ENCODE assay signal across 9 mouse cellular contexts in genomic region chr4:151216553-151217292, GRCm38 (mm10).
DNase-seq lines count a peak whose midpoint lies in the region; ATAC-seq and TF ChIP-seq lines count a peak whose summit lies in the region.
"Had no signal": no experiment of that assay in that cellular context is flagged by ENCODE, and none has a peak within 500 bp of the region (broad histone marks: within the 10 kb centered on the region; RNA-seq: fewer than 3 reads in every experiment).

No protein-coding gene starts in this region.

- H3K4me1 ChIP-seq in cerebellum, adult 2 months (ENCODE audit: control insufficient read depth, insufficient read depth, low read length) = peaks cover 7% of the 10 kb centered on the region
- peaks cover 12% of the 10 kb centered on the region; the same call in 1 of the 2 replicates for H3K4me1 ChIP-seq in lung, embryonic 14.5 days (ENCODE audit: insufficient read depth)
- H3K4me1 ChIP-seq in lung, adult 2 months (ENCODE audit: control insufficient read depth, insufficient read depth, low read length) = no peaks in the 10 kb centered on the region
- peaks cover 32% of the 10 kb centered on the region for H3K4me1 ChIP-seq in hindbrain, embryonic 14.5 days (replicated peaks; ENCODE audit: control insufficient read depth, insufficient read depth, low read length)
- peaks cover 33% of the 10 kb centered on the region for H3K4me1 ChIP-seq in neural tube, embryonic 13.5 days (replicated peaks)
- H3K4me1 ChIP-seq in kidney, adult 2 months (ENCODE audit: control insufficient read depth, insufficient read depth, low read length) = no peaks in the 10 kb centered on the region

- no peak for TF ChIP-seq POLR2A in cerebellum, adult 2 months (IDR thresholded peaks at IDR 0.05; ENCODE audit: borderline replicate concordance, insufficient read depth, low read length)
- TF ChIP-seq POLR2A in lung, adult 2 months (IDR thresholded peaks at IDR 0.05; ENCODE audit: borderline replicate concordance, extremely low read depth, low read depth, low read length) = no peak
- no peak for TF ChIP-seq POLR2A in kidney, adult 2 months (IDR thresholded peaks at IDR 0.05; ENCODE audit: low read depth, low read length)

- peak; percentile 59 for ATAC-seq in lung, embryonic 14.5 days (ENCODE audit: insufficient read depth)
- ATAC-seq in hindbrain, embryonic 14.5 days (ENCODE audit: low FRiP score) = no peak
- ATAC-seq in neural tube, embryonic 13.5 days (ENCODE audit: low read depth) = 0 out of 2 replicates have a peak, but pooled peaks have one; percentile 4

- TF ChIP-seq CTCF in cerebellum, adult 2 months (IDR thresholded peaks at IDR 0.05; ENCODE audit: borderline replicate concordance, insufficient read depth, low read depth, low read length) = peak; percentile 16; the same call in 1 of the 2 replicates
- peak; percentile 61 for TF ChIP-seq CTCF in lung, embryonic 14.5 days (IDR thresholded peaks at IDR 0.05; ENCODE audit: low read depth)
- TF ChIP-seq CTCF in lung, adult 2 months (IDR thresholded peaks at IDR 0.05; ENCODE audit: insufficient read depth, low read length) = no peak
- no peak for TF ChIP-seq CTCF in kidney, adult 2 months (conservative IDR thresholded peaks at IDR 0.05; ENCODE audit: insufficient read depth, insufficient read length, low read depth, low read length)

- H3K4me3 ChIP-seq in cerebellum, adult 2 months (replicated peaks; ENCODE audit: insufficient read depth, low read depth, low read length) = no peak overlapping the region
- no peak overlapping the region for H3K4me3 ChIP-seq in lung, embryonic 14.5 days (ENCODE audit: low read depth, low read length)
- no peak overlapping the region for H3K4me3 ChIP-seq in lung, adult 2 months (replicated peaks; ENCODE audit: extremely low read depth, low read depth, low read length)
- H3K4me3 ChIP-seq in hindbrain, embryonic 14.5 days (replicated peaks; ENCODE audit: low read length) = no peak overlapping the region
- no peak overlapping the region for H3K4me3 ChIP-seq in neural tube, embryonic 13.5 days
- H3K4me3 ChIP-seq in kidney, adult 2 months (ENCODE audit: insufficient read depth, low read depth, low read length) = no peak overlapping the region

- no peaks in the 10 kb centered on the region for H3K27me3 ChIP-seq in cerebellum, adult 2 months (ENCODE audit: control insufficient read depth, insufficient read depth, low read length)
- H3K27me3 ChIP-seq in lung, embryonic 14.5 days (ENCODE audit: insufficient read depth, low read length) = no peaks in the 10 kb centered on the region
- H3K27me3 ChIP-seq in hindbrain, embryonic 14.5 days (ENCODE audit: control insufficient read depth, insufficient read depth, low read length) = no peaks in the 10 kb centered on the region
- H3K27me3 ChIP-seq in neural tube, embryonic 13.5 days = no peaks in the 10 kb centered on the region
- H3K27me3 ChIP-seq in kidney, adult 2 months (replicated peaks; ENCODE audit: control insufficient read depth, insufficient read depth, low read length) = no peaks in the 10 kb centered on the region; the same call in 1 of the 2 replicates

- 53% methylated on average over 15 of the region's 15 CpGs for WGBS in cerebellum, adult 2 months
- 47% methylated on average over 15 of the region's 15 CpGs for WGBS in lung, embryonic 14.5 days
- WGBS in lung, adult 2 months = 56% methylated on average over 15 of the region's 15 CpGs
- 51% methylated on average over 15 of the region's 15 CpGs for WGBS in hindbrain, embryonic 14.5 days
- WGBS in neural tube, embryonic 13.5 days = 61% methylated on average over 15 of the region's 15 CpGs
- WGBS in kidney, adult 2 months = 67% methylated on average over 15 of the region's 15 CpGs

- DNase-seq in cerebellum, adult 2 months = no peak
- DNase-seq in cerebellum, adult 9-11 months = no peak
- peak; percentile 93 for DNase-seq in lung, embryonic 14.5 days
- DNase-seq in lung, adult 2 months = no peak
- DNase-seq in hindbrain, embryonic 14.5 days (ENCODE audit: low spot score) = peak; percentile 73
- DNase-seq in kidney, adult 2 months = no peak
- DNase-seq in spleen, adult 12 weeks (ENCODE audit: low spot score) = no peak
- DNase-seq: kidney, adult 18-20 months had no signal

- H3K27ac ChIP-seq in cerebellum, adult 2 months (ENCODE audit: insufficient read depth, low read length) = no peak overlapping the region
- peak overlapping the region; percentile 76; the same call in 1 of the 2 replicates for H3K27ac ChIP-seq in lung, embryonic 14.5 days (ENCODE audit: low read depth)
- peak overlapping the region; percentile 51; the same call in 1 of the 2 replicates for H3K27ac ChIP-seq in hindbrain, embryonic 14.5 days
- H3K27ac ChIP-seq in neural tube, embryonic 13.5 days (replicated peaks) = peak overlapping the region; percentile 72
- no peak overlapping the region for H3K27ac ChIP-seq in kidney, adult 2 months (ENCODE audit: insufficient read depth, low read depth, low read length)

- H3K4me2 ChIP-seq in lung, embryonic 14.5 days = peak overlapping the region; percentile 16; the same call in 1 of the 2 replicates
- H3K4me2 ChIP-seq in hindbrain, embryonic 14.5 days (replicated peaks) = no peak overlapping the region
- peak overlapping the region; percentile 7; the same call in 1 of the 2 replicates for H3K4me2 ChIP-seq in neural tube, embryonic 13.5 days

- H3K36me3 ChIP-seq in lung, embryonic 14.5 days (ENCODE audit: insufficient read depth) = no peaks in the 10 kb centered on the region
- H3K36me3 ChIP-seq in hindbrain, embryonic 14.5 days (replicated peaks; ENCODE audit: control insufficient read depth, insufficient read depth) = no peaks in the 10 kb centered on the region
- H3K36me3 ChIP-seq in neural tube, embryonic 13.5 days = no peaks in the 10 kb centered on the region
- no peaks in the 10 kb centered on the region for H3K36me3 ChIP-seq in kidney, adult 2 months (ENCODE audit: control insufficient read depth, insufficient read depth, low read length)

- no peaks in the 10 kb centered on the region for H3K9me3 ChIP-seq in lung, embryonic 14.5 days (ENCODE audit: low read depth, low read length)
- H3K9me3 ChIP-seq in hindbrain, embryonic 14.5 days (ENCODE audit: control insufficient read depth, low read length) = no peaks in the 10 kb centered on the region
- H3K9me3 ChIP-seq in neural tube, embryonic 13.5 days = no peaks in the 10 kb centered on the region

- no peak overlapping the region for H3K9ac ChIP-seq in lung, embryonic 14.5 days
- no peak overlapping the region for H3K9ac ChIP-seq in hindbrain, embryonic 14.5 days
- no peak overlapping the region for H3K9ac ChIP-seq in neural tube, embryonic 13.5 days

Comparison
In these comparisons a context has a peak if more than half of its experiments do, and no peak if none do; other contexts are left out.
1. DNase-seq: peak in lung, embryonic 14.5 days (single experiment) and hindbrain, embryonic 14.5 days (single experiment); none in cerebellum, adult 2 months (0 of 2), cerebellum, adult 9-11 months (single experiment), lung, adult 2 months (single experiment), kidney, adult 2 months (single experiment) and spleen, adult 12 weeks (single experiment).
2. CTCF ChIP-seq: peak in cerebellum, adult 2 months (single experiment) and lung, embryonic 14.5 days (single experiment); none in lung, adult 2 months (single experiment) and kidney, adult 2 months (single experiment).
3. H3K27ac ChIP-seq: peak in lung, embryonic 14.5 days (single experiment), hindbrain, embryonic 14.5 days (single experiment) and neural tube, embryonic 13.5 days (single experiment); none in cerebellum, adult 2 months (single experiment) and kidney, adult 2 months (single experiment).